Mouse (Mus musculus) forebrain, embryonic 10.5 days (tissue): Measurements from ENCODE around the gene Steap4. TPM values are rescaled to one million over a fixed set of nuclear protein-coding genes. Genes with fewer than 3 reads are reported as not detected.
"Not testable (repeated sequence)": the region's sequence is repeated elsewhere in the genome, so short reads cannot be mapped to it uniquely, and the experiment has no call there.

Source experiments
- DNase-seq: peaks from one replicate; pipeline ENCODE4 v3.0.0-alpha.2; 2017; ENCODE audit warnings: low spot score; ENCODE audit errors: extremely low spot score
- H3K27ac ChIP-seq: fragments of 300-500 bp; sonication (generic); 2 replicates; pipeline ENCODE4 v1.5.1; 2016; ENCODE audit warnings: mild to moderate bottlenecking
- H3K27me3 ChIP-seq: fragments of 300-500 bp; sonication (generic); 2 replicates; pipeline ENCODE4 v1.6.1; 2016; ENCODE audit warnings: mild to moderate bottlenecking; ENCODE audit not compliant: poor library complexity, severe bottlenecking
- H3K36me3 ChIP-seq: fragments of 300-500 bp; sonication (generic); replicated peaks from 2 replicates; pipeline ENCODE4 v1.6.1; 2016; ENCODE audit warnings: mild to moderate bottlenecking, moderate library complexity
- H3K4me1 ChIP-seq: fragments of 300-500 bp; sonication (generic); 2 replicates; pipeline ENCODE4 v1.6.1; 2016
- H3K4me3 ChIP-seq: fragments of 300-500 bp; sonication (generic); 2 replicates; pipeline ENCODE4 v1.5.1; 2016; ENCODE audit warnings: mild to moderate bottlenecking, moderate library complexity
- H3K9me3 ChIP-seq: fragments of 300-500 bp; sonication (generic); 2 replicates; pipeline ENCODE4 v1.6.1; 2016; ENCODE audit warnings: mild to moderate bottlenecking, moderate library complexity
- WGBS: fragments of 180-500 bp; shearing (Covaris S2); methylation state at CpG from one replicate; pipeline ENCODE4 v1.1.7; 2016; 5-methylcytosine and 5-hydroxymethylcytosine counted together
- polyA plus RNA-seq: library from polyadenylated mRNA; unstranded; fragments of >200 nt; fragmentation: Nextera tagmentation; extraction: Ambion mirVana; gene quantifications from 2 replicates; pipeline ENCODE4 v1.2.1, GENCODE M21; 2016

Steap4 gene
- polyA plus RNA-seq, 1 experiment from 2014 or later: 0.21 TPM

GRCm38 (mm10) chr5:7958061-7958460 is 2.2 kb upstream of the Steap4 start:
- H3K4me1 ChIP-seq: peaks cover 9% of the 10 kb centered on the region
- H3K9me3 ChIP-seq: no peaks in the 10 kb centered on the region
- WGBS: 93% methylated on average over 4 of the region's 4 CpGs
- 0 out of 2 replicates have a peak, but pooled peaks cover 3% of the 10 kb centered on the region for H3K27me3 ChIP-seq
- H3K27ac ChIP-seq: no peak overlapping the region
- no peaks in the 10 kb centered on the region for H3K36me3 ChIP-seq
- no peak for DNase-seq
- H3K4me3 ChIP-seq: no peak overlapping the region

- Histone ChIP-seq H3K4me3 (no peak overlapping the region), H3K27me3 (0 out of 2 replicates have a peak, but pooled peaks cover 3% of the 10 kb centered on the region), H3K36me3 (no peaks in the 10 kb centered on the region), H3K4me1 (peaks cover 9% of the 10 kb centered on the region), H3K9me3 (no peaks in the 10 kb centered on the region), H3K27ac (no peak overlapping the region)
- WGBS: 91% methylated on average over 6 of the region's 6 CpGs
- no peak for DNase-seq
Measured at GRCm38 (mm10) chr5:7959286-7959685, 971 bp upstream of the Steap4 start.

DNA sequence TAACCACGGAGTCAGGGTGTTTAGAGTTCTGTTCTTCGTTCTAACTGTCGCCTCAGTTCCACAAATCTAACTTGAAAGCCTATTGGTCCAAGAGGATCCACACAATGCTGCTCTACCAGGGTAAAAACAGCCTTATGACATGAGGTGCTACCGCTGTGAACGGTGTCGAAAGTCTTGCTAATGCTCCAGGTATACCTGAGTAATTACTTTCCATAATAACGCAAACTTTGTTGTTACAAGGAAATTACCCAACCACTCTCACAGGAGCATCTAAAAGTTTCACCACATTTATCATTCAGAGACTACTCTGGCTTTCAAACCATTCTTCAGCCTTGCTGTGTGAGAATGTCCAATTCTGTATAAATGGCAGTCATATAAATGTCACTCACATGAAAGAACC is 856 bp downstream of the Steap4 start:
- 81% methylated on average over 7 of the region's 7 CpGs for WGBS
- no peak for DNase-seq
- Histone ChIP-seq H3K4me1 (peaks cover 9% of the 10 kb centered on the region), H3K9me3 (no peaks in the 10 kb centered on the region), H3K27ac (no peak overlapping the region), H3K4me3 (no peak overlapping the region), H3K36me3 (no peaks in the 10 kb centered on the region), H3K27me3 (0 out of 2 replicates have a peak, but pooled peaks cover 3% of the 10 kb centered on the region)

DNA sequence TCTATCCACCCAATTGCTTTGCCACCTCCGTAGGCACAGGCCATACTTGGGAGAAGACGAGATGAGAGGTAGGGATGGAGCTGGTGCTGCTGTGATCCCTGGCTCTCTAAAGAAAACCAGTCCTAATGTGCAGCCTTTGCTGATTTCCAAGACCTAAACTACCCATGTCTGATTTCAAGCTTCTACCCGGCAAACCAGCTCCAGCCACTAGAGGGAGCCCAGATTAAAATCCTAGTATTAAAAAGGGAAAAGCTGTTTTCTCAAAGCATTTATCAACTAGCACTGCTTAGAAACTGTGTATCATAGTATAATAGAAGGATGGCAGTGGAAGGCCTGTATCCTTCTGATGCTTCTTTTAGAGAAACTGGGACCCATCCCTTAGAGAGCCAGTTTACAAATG is 5.0 kb downstream of the Steap4 start:
- 38% methylated on average over 3 of the region's 3 CpGs for WGBS

DNA sequence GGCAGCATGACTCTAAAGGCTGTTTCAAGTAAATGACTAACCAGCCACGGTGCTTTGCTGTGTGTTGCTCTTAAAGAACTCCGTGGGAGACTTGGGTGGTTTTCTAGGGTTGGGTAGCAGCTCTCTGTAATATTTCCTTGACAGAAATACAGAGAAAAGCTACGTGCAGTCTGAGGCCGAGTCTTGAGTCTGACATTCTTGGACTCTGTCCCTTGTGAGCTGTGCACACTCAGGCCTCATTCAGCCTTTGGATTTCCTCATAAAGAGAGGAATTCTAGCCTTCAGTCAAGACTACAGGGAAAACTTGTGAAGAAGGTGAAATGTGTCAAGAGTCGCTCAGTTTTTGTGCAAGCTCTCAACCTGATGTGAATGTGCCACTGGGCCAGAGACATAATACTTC is 7.9 kb downstream of the Steap4 start:
- no peaks in the 10 kb centered on the region for H3K27me3 ChIP-seq
- H3K4me1 ChIP-seq: no peaks in the 10 kb centered on the region
- no peaks in the 10 kb centered on the region for H3K36me3 ChIP-seq
- no peaks in the 10 kb centered on the region for H3K9me3 ChIP-seq
- no peak overlapping the region for H3K4me3 ChIP-seq
- 83% methylated on average over 5 of the region's 5 CpGs for WGBS
- no peak overlapping the region for H3K27ac ChIP-seq
- DNase-seq: no peak

More for the DNA sequence above, 5.0 kb downstream of the Steap4 start:
- no peak for DNase-seq
- Histone ChIP-seq H3K4me1 (peaks cover 4% of the 10 kb centered on the region), H3K27ac (no peak overlapping the region), H3K27me3 (0 out of 2 replicates have a peak, but pooled peaks cover 3% of the 10 kb centered on the region), H3K9me3 (no peaks in the 10 kb centered on the region), H3K36me3 (no peaks in the 10 kb centered on the region), H3K4me3 (no peak overlapping the region)

GRCm38 (mm10) chr5:7972266-7972665 is 12.0 kb downstream of the Steap4 start:
- WGBS: 91% methylated on average over 2 of the region's 2 CpGs
- Histone ChIP-seq H3K9me3 (no peaks in the 10 kb centered on the region), H3K27ac (no peak overlapping the region), H3K4me3 (no peak overlapping the region), H3K27me3 (no peaks in the 10 kb centered on the region), H3K4me1 (no peaks in the 10 kb centered on the region), H3K36me3 (no peaks in the 10 kb centered on the region)
- no peak for DNase-seq

GRCm38 (mm10) chr5:7974522-7975197 is 14.4 kb downstream of the Steap4 start:
- H3K36me3 ChIP-seq: no peaks in the 10 kb centered on the region
- 93% methylated on average over 11 of the region's 11 CpGs for WGBS
- DNase-seq: no peak

GRCm38 (mm10) chr5:7980586-7980985 is 20.3 kb downstream of the Steap4 start:
- no peaks in the 10 kb centered on the region for H3K9me3 ChIP-seq
- DNase-seq: no peak
- H3K27ac ChIP-seq: no peak overlapping the region
- H3K36me3 ChIP-seq: no peaks in the 10 kb centered on the region
- no peaks in the 10 kb centered on the region for H3K4me1 ChIP-seq
- H3K27me3 ChIP-seq: no peaks in the 10 kb centered on the region
- H3K4me3 ChIP-seq: no peak overlapping the region
- 86% methylated on average over 5 of the region's 5 CpGs for WGBS

More at GRCm38 (mm10) chr5:7974522-7975197, 14.4 kb downstream of the Steap4 start:
- Histone ChIP-seq H3K9me3 (no peaks in the 10 kb centered on the region), H3K4me1 (no peaks in the 10 kb centered on the region), H3K27ac (no peak overlapping the region), H3K27me3 (no peaks in the 10 kb centered on the region), H3K4me3 (no peak overlapping the region)

DNA sequence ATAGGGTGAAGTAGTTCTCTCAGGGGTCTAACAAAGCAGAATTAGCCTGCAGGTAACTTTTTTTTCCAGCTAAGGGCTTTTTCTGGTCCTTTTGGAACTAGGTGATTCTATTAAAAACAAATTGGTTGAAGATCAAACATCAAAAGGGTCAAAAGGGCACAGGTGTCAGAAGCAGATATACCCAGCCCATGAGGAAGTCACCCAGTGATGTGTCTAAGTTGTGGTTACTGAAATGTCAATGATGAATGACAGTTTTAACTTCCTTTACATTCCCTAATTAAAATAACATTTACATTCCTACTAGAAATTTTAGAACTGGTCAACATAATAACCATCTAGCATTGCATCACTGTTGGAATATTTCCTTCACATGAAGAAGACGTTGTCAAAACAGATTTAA is 27.7 kb downstream of the Steap4 start:
- Histone ChIP-seq H3K27me3 (no peaks in the 10 kb centered on the region), H3K4me3 (no peak overlapping the region), H3K27ac (no peak overlapping the region), H3K4me1 (no peaks in the 10 kb centered on the region), H3K36me3 (no peaks in the 10 kb centered on the region), H3K9me3 (no peaks in the 10 kb centered on the region)
- DNase-seq: no peak
- 85% methylated on average over 1 of the region's 1 CpGs for WGBS

DNA sequence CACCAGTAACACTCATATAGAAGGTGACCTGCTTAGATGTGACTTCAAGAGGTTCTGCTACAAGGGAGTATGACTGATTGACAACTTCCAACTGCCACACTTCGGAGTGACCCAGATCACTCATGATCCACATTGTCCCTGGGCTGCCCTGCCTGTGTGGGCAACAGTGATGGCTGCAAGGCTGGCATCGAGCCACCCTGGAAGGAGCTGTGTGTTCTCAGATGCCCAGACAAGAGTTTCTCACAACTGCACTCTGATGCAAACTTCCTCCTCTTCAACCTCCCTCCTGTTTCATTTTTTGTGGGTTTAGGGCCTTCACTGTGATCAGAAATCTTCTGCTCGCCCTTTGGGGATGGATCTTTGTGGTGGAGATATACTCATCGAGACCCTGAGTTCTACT is 28.2 kb downstream of the Steap4 start:
- Histone ChIP-seq H3K27me3 (no peaks in the 10 kb centered on the region), H3K9me3 (no peaks in the 10 kb centered on the region), H3K4me1 (no peaks in the 10 kb centered on the region), H3K4me3 (no peak overlapping the region), H3K36me3 (no peaks in the 10 kb centered on the region), H3K27ac (no peak overlapping the region)
- no peak for DNase-seq
- 92% methylated on average over 4 of the region's 4 CpGs for whole genome bisulfite sequencing

DNA sequence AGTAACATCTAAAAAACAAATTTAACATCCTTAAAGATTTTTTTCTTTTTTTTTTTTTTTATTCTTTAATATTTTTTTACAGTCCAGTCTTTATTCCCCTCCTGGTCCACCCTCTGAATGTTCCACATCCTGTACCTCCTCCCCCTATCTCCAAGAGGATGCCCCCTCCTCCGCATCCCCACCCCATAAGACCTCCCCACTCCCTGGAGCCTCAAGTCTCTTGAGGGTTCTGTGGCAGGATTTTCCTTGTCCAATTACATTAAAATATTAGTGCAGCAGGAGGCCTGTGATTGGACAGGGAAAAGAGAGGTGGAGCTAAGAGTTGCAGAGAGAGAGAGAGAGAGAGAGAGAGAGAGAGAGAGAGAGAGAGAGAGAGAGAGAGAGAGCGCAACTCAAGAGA is 31.4 kb downstream of the Steap4 start:
- H3K4me3 ChIP-seq, H3K4me1 ChIP-seq, DNase-seq, H3K27me3 ChIP-seq, H3K36me3 ChIP-seq, H3K9me3 ChIP-seq, H3K27ac ChIP-seq: not testable (repeated sequence)
- WGBS: 73% methylated on average over 2 of the region's 2 CpGs

DNA sequence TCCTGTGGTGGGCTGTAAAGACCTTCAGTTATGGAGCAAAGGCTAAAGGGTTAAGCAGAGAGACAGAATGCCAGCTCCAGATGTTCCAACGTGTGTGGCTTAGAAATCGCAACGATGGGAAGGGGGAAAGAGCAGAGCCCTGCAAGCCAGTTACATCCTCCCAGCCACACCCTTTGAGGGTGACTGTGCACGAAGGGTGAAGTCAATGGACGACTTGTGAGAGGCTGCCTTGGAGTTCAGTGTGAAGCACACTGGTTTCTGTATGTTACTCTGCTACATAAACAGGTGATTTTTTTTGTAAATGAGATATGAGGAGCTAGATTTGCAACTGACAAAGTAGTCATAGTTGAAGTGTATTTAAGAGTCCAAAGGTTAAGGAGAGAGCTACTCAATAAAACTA is 33.5 kb downstream of the Steap4 start:
- Histone ChIP-seq H3K9me3 (no peaks in the 10 kb centered on the region), H3K36me3 (no peaks in the 10 kb centered on the region), H3K4me1 (no peaks in the 10 kb centered on the region), H3K27ac (no peak overlapping the region), H3K27me3 (no peaks in the 10 kb centered on the region), H3K4me3 (no peak overlapping the region)
- DNase-seq: no peak
- 69% methylated on average over 5 of the region's 5 CpGs for WGBS

- no peak for DNase-seq
- Histone ChIP-seq H3K4me3 (no peak overlapping the region), H3K27ac (no peak overlapping the region), H3K27me3 (no peaks in the 10 kb centered on the region), H3K36me3 (no peaks in the 10 kb centered on the region), H3K4me1 (no peaks in the 10 kb centered on the region), H3K9me3 (no peaks in the 10 kb centered on the region)
- 93% methylated on average over 1 of the region's 1 CpGs for whole genome bisulfite sequencing
Measured at GRCm38 (mm10) chr5:7995288-7995897, 35.1 kb downstream of the Steap4 start.
